In genomic region chr1:186627451-186627995, GRCm38 (mm10) we compare ENCODE assay signal across 8 mouse cellular contexts.
DNase-seq lines count a peak whose midpoint lies in the region; ATAC-seq lines count a peak whose summit lies in the region.

No protein-coding gene starts in this region.

- peak overlapping the region; percentile 27; the same call in 1 of the 2 replicates for H3K27ac ChIP-seq in hindbrain, embryonic 14.5 days
- H3K27ac ChIP-seq in hindbrain, embryonic 10.5 days: no peak overlapping the region

- no peaks in the 10 kb centered on the region for H3K4me1 ChIP-seq in hindbrain, embryonic 14.5 days (replicated peaks; ENCODE audit: control insufficient read depth, insufficient read depth, low read length)
- H3K4me1 ChIP-seq in hindbrain, embryonic 10.5 days (replicated peaks): no peaks in the 10 kb centered on the region

- H3K4me2 ChIP-seq in hindbrain, embryonic 14.5 days (replicated peaks): no peak overlapping the region

- no peaks in the 10 kb centered on the region for H3K9me3 ChIP-seq in hindbrain, embryonic 14.5 days (ENCODE audit: control insufficient read depth, low read length)
- no peaks in the 10 kb centered on the region for H3K9me3 ChIP-seq in hindbrain, embryonic 10.5 days

- H3K27me3 ChIP-seq in hindbrain, embryonic 14.5 days (ENCODE audit: control insufficient read depth, insufficient read depth, low read length): no peaks in the 10 kb centered on the region
- H3K27me3 ChIP-seq in hindbrain, embryonic 10.5 days (ENCODE audit: insufficient read depth, poor library complexity, severe bottlenecking): no peaks in the 10 kb centered on the region

- H3K36me3 ChIP-seq in hindbrain, embryonic 14.5 days (replicated peaks; ENCODE audit: control insufficient read depth, insufficient read depth): no peaks in the 10 kb centered on the region
- no peaks in the 10 kb centered on the region for H3K36me3 ChIP-seq in hindbrain, embryonic 10.5 days

- no peak for ATAC-seq in hindbrain, embryonic 14.5 days (ENCODE audit: low FRiP score)
- no peak for ATAC-seq in erythroblast, adult 5-6 weeks (replicated peaks; ENCODE audit: low FRiP score, poor library complexity, severe bottlenecking)

- H3K4me3 ChIP-seq in hindbrain, embryonic 14.5 days (replicated peaks; ENCODE audit: low read length): no peak overlapping the region
- no peak overlapping the region for H3K4me3 ChIP-seq in hindbrain, embryonic 10.5 days

- no peak overlapping the region for H3K9ac ChIP-seq in hindbrain, embryonic 14.5 days

- DNase-seq in hindbrain, embryonic 14.5 days (ENCODE audit: low spot score): no peak
- DNase-seq in hindbrain, embryonic 10.5 days (ENCODE audit: low spot score): no peak
- DNase-seq in adrenal gland, adult 18-20 months (ENCODE audit: low spot score in 2 of 2): peak; percentile 40 to 56
- DNase-seq in cerebellum, postnatal 25 days: peak; percentile 16 to 52
- peak; percentile 27 to 31 for DNase-seq in layer of hippocampus, postnatal 25 days (ENCODE audit: extremely low spot score in 1 of 2, low spot score in 1 of 2)
- peak; percentile 29 for DNase-seq in right cerebral cortex, postnatal 25 days
- no peak for DNase-seq in embryo, embryonic 11 days

- 78% methylated on average over 7 of the region's 7 CpGs for WGBS in hindbrain, embryonic 14.5 days
- 88% methylated on average over 7 of the region's 7 CpGs for WGBS in hindbrain, embryonic 10.5 days

Comparison
In these comparisons a context has a peak if more than half of its experiments do, and no peak if none do; other contexts are left out.
1. DNase-seq: peak in adrenal gland, adult 18-20 months (2 of 2), cerebellum, postnatal 25 days (2 of 2), layer of hippocampus, postnatal 25 days (2 of 2) and right cerebral cortex, postnatal 25 days (single experiment); none in hindbrain, embryonic 14.5 days (single experiment), hindbrain, embryonic 10.5 days (single experiment) and embryo, embryonic 11 days (single experiment).